Mouse (Mus musculus) activated CD4-positive, CD25-positive, alpha-beta regulatory T cell, adult 4 months (primary cell): ENCODE measurements at regions not wholly inside any gene's neighbourhood (a gene's known extent, or its start where the extent isn't known, plus 50 kb on each side); places are given as distances from the start of the nearest gene placed in this dataset.

Experiments
- ATAC-seq: one replicate; pipeline ENCODE4 v1.8.0; 2017

DNA sequence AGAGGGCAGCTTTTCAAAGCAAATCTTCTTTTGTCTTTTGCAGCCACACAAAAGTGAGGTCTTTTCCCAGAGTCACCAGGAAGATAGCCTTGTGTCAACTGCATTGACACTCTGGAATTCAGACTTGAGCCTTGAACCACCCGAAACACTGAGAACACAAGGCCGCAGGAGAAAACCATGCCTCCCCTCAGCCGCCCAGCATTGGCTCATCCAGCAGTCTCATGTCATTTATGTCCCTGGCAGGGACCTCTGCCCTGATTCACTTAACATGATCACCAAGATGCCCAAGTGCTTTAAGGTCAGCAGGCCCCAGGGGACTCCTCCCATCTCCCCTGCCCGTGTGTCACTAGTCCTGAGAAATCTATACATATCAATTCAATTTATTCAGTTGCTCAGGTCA is 173.1 kb upstream of the Kdm8 start:
- ATAC-seq: no peak

DNA sequence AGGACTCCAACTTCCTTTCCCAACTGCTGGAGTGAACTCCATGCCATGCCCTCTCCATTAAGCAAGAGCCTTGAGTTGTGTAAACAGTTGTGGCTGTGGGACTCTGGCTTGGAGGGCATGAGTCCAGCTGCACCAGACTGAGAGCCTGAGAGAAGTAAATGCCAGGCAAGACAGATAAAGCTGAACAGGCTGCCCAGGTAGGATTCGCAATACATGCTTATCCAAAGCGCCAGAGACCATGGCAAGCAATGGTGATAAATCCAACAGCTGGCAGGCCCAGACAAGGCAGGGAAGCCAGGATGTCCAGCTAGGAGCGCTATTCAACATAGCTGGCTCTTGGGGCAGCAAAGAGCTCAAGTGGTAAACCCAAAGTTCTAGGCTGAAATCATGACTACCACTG is 163.1 kb upstream of the Kdm8 start:
- ATAC-seq: no peak

DNA sequence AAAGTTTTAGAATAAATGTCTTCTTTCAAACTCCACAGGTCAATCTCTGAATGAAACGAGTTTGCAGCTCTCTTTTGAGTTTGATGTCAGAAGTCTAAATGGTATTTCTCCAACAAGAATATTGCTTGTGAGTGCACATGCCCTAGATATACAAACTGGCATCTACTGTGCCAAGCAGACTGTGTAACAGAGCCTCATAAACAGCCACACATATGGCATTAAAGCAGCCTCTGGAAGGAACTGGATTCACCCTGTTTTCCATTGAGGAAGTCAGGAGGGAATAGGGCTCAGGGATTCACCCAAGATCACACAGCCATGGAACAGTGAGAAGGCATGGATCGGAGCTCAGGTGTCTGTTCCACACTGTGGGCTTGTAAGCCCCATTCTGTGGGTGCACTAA is 149.2 kb upstream of the Kdm8 start:
- no peak for ATAC-seq

DNA sequence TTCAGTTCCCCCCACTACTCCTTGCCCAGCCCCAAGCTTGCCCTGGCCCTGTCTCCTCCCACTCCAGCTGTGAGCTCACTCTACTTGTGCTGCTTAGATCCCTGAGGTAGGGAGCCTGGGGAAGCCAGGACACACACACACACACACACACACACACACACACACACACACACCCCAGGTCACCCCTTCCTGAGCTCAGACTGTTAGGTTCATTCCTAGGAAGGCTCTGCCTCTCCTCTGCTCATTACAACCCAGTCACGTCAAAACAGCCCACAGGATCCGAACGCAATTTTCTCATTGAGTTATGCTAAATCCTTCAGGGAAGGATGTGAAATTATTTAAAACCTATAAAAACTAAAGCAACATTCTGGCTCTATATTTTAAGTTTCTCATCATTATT is 136.0 kb upstream of the Kdm8 start:
- no peak for ATAC-seq

DNA sequence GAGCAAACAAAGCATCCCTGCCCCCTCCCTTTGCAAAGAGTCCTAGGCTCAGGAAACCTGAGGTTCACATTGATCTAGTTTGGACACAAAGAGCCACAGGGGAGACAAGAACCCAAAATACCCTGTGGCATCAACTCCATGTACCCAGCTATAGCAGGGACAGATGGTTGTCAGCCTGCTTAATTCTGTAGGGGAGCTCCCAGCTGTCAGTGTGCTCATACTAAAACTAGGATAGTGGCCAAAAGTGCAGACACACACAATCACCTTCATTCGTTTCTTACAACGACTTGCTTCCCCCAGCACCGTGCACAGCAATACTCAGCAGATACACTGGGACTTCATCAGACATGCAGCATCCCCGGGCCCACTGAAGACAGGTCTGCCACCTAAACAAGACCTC is 133.5 kb upstream of the Kdm8 start:
- ATAC-seq: no peak

DNA sequence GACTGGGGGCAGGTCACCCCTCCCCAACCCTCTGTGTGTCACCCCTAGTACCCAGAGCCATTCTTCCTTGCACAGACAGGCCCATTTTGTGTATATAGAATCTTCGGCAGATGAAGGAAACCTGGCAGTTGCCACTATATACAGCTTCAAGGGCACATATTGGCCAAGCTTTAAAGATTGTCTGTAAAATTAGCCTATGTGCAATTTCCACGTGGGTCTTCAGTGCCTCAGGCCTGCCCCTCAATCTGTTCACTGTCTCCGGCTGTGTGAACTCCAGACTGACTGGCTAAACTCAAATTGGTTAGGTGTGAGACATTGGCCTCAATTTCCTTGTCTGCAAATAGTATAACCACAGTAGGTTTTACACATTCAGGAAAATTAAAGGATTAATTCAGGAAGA is 130.9 kb upstream of the Kdm8 start:
- ATAC-seq: no peak

DNA sequence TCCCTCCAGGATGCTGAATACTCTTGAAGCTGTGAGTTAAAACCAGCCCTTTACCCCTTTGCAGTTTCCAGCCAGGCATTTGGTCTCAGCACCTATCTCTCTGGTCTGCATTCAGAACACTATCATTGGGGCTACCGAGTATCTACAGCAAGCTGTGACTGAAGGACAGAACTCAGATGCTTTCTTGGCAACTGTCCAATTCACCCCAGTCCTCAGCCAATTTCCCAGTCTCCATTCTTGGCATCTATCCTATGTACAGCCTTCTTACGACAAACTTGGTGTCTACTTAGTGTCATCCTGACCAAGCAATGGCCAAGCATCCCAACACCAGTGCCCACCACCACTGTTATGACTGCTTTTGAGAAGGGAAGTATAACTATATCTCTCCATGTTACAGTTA is 109.7 kb upstream of the Kdm8 start:
- no peak for ATAC-seq

DNA sequence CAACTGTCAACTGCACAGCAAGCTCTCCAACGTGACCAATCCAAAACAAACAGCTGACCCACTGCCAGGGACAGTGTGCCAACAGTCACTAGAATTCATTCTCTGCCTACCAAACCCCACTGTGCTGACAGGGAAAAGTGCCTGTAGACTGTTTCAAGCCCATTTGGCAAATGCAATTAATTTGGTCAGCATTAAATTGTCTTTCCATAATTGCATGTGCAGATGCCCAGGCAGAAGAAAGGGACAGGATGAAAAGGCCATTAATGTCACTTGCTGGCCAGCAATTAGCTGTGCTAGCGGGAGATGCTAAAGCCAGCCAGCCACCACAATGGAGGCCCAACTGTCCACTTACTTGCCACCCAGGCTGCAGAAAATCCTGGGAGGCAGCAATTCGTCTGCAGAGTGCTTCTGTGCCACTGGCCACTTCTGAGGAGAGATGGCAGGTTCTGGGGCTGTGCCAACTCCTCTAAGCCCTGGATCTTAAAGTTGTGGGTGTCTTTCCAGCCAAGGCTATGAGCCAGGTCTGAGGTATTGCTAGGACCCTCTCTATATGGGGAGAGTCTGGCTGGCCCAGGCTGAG is 108.8 kb upstream of the Kdm8 start:
- ATAC-seq: no peak

DNA sequence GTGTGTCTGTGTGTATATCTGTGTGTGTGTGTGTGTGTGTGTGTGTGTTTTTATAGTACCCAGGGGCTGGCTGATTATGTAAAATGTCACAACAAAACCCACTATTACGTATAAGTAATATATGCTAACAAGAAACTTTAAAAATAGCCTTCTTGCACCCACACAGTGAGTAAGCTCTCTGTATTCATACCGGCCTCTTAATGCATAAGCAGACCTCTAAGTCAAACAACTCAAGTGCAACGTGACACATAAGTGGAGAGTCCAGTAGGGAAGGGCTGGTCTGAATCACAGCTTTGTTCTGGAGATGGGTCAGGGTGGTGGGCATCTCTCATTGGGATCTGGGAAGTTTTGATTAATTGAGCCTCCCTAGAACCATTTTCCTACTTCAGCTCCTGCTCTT is 107.7 kb upstream of the Kdm8 start:
- ATAC-seq: no peak

DNA sequence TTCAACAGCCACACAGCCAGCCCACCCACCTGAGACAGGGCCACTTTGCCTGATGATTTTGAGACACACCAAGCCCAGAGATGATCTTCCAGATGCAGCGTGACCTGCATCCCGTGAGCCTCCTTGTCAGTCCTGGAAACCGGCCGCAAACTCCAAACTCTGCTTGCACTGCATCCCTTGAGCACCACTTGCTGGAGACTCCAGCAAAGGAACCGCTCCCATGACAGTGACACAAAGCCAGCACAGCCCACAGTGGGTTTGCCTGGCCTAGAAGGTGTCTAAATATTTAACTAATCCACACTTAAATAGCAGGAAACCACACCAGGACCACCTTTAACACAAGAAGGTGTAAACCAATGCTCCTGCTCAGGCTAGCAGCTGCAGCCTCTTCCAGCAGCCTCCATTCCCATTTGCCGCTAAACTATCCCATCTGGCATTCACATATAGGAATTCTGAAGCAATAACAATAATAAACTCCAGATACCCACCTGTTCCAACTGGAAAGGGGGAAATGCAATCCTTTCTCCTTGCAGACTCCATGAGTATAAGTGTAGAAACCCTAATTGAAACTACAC is 106.2 kb upstream of the Kdm8 start:
- no peak for ATAC-seq

DNA sequence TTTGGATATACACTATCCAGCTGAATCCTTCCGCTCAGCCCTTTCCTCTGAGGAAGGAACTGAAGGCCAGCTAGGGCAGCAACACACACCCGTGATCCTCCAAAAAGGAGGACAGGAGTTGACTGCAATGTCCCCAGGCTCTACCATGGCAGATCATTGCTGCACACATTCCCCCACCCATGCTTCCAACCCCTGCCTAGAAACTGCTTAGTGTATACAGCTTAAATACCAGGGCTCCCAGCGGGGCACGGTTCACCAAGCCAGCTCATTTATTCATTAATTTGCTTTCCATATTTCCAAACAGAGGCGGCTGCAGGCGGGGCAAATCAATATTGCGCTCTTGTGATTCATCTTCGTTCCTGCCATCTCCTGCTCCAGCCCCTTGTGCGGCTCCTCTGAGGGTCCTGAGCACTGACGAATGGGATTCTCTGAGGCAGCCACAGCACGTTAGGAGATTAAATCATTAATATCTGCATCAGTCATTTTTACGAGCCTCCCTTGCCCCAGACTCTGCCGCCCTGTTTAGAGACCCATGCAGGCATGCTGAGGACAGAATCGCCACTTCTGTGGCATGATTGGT is 104.1 kb upstream of the Kdm8 start:
- ATAC-seq: no peak

DNA sequence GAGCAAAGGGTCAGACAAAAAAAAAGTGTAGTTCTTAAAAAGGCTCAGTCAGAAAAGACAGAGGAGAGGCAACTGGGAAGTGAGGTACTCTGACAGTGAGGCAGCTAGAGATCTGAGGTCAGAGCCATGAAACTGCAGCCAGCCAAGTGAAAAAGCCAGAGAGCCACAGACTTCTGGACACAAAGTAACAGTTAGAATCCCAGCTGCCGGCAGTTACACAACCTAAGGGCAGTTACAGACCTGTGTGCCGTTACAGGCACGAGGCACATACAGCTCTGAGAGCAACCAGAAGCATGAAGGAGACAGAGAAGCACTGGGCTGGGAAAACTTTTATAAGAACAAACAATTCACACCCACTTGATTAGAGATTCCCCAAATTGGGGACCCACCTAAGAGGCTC is 94.9 kb upstream of the Kdm8 start:
- ATAC-seq: no peak

DNA sequence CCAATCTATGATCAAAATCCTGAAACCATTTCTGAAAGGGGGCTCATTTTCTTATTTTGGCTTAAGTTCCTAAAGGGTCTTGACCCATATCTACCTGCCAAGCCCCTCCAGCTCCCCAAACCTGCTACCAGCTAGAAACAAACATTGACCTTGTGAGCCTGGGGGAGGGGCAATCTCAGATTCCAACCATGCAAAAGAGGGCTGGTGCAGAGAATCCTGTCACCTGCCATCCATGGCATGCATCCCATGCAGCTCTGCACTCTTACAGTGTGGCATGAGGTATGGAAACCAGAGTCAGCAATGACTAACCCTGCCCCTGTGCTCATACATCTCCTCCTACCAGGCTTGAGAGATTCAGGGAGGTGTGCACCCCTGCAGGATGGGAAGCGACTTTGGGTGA is 90.3 kb upstream of the Kdm8 start:
- no peak for ATAC-seq

DNA sequence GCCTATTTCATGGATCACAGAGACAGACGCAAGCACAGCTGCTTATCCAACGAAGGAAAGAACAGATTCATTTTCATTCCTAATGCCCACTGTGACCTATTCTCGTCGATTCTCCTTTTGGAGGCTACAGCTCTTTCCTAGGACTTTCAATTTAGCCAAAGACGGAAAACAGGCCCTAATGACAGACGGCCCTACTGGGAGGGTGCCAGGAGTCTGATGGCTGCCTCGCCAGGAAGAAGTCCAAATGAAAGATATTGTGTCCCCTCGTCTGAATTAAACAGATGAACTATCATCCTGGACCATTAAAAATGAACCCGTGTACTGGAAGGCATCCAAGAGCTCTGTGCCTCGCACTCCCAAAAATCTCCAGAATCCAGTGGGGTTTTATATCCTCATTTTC is 89.5 kb upstream of the Kdm8 start:
- ATAC-seq: no peak

DNA sequence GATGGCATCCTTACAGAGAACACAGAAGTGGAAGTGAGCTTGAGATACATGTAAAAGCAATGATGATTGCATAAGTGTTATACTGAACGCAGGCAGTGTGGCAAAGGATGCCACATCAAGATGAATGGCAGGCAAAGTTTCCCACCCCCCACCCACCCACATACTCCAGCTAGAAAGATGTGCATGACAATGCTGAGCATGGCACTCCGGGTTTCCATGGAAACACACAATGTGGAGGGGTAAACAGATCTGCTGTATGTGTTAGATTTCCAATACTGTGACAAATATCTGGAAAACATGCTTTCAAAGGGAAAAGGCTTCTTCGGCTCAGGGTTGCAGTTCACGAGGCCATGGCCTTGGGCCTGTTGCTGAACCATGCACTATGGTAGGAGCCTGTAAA is 86.5 kb upstream of the Kdm8 start:
- ATAC-seq: no peak

DNA sequence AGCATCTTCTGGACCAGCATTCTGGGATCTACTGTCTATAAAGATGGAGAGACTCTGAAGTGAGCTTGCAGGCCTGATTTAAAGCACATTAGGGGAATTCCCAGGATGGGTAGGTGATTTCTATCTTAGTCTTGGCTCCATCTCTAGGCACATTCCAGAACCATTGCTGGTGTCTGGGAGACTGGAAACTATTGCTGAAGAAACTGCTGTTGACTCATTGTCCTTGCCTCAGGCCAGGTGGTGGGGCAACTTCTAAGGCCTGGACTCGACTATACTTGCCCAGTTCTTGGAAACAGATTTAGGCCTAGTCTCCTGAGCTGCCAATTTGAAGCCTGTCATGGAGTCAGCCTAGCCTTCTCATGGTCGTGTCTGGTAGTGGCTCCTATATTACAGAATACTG is 61.5 kb upstream of the Kdm8 start:
- no peak for ATAC-seq

DNA sequence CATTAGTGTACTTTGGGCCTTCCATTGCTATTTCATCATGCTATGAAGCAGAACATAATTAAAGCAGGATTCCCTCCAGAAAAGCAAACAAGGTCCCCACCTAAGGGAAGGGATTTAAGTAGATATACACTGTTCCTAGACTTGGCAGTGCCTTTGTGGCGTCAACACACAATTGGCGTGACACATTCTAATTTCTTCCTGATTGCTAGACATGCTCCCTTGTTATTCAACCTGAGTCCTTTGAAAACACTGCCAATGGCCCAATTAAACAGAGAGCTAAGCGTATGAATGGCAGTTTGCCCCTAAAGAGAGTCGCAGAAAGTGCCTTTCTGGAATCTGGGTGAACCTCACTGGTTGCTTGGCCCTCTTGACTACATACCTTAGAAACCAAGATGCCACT is 60.3 kb upstream of the Kdm8 start:
- ATAC-seq: no peak

DNA sequence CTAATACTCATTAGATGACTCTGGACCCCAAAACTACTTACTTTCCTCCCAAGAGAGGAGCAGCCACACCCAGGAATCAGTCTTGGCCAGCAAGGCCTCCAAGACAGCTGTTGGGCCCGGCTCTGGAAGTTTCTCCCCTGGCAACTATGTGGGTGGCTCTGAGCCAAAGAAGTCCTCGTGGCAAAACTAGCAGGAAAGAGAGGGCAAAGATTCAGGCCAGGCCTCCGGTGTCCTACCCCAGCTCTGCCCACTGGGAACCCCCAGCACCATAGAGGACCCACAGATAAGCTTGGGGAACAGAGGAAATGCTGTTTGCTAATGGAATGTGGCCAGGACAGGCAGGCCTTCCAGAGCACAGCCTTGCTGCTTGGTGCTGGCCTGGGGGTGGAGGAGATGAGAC is 51.9 kb upstream of the Kdm8 start:
- ATAC-seq: no peak

DNA sequence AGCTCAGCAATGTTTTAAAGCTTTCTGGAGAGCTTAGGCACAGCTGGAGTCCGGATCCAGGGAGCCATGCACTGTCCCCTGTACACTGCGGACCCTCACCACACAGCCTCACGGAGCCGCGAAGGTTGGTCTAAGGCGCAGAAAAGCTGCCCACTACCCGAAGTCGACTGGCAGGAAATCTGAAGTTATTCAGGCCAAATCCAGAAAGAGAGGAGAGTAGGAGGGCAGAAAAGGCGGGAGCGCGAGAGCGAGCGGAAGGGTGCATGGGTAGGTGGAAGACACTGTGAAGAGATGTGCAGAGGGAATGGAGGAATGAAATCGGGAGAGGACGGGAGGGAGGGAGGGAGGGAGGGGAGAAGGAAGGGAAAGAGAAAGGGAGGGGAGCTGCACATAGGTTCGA is 51.2 kb upstream of the Kdm8 start:
- no peak for ATAC-seq

DNA sequence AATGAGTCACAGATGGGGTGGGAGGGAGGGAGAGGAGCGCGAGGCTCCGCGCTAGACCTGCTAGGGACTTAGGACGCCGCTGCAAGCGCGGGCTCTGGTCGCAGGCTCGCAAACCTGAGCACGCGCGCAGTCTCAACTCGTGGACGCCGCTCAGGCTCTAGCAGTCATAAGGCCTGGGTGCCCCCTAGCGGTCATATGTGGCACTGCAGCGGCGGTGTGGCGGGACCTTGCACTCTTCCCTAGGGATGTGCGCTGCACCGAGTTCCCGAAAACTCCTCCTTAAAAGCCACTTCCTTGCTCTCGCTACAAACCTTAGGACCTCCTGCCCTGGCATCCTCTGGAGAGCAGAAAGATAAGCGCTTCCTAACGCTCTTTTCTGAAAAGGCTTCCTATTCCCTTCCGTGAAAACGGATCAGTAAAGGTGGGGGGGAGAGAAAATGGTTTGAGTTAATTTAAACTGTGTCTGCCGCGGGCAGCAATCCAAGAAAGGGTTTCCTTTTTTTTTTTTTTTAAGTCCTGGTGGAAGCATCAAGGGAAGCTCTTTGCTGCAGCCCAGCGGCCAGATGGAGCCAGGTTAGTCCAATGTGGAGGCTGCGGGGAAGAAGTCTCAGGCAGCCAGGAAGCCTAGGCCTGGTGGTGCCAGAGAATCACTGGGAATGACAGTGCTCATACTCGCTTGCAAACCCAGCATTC is 50.7 kb upstream of the Kdm8 start:
- peak; percentile 32 for ATAC-seq
